Mouse (Mus musculus): ENCODE data around the gene Lmo1. TPM values are rescaled to one million over a fixed set of nuclear protein-coding genes. Genes with fewer than 3 reads are reported as not detected.

Gene Lmo1
- total RNA-seq, 2 experiments from 2014 or later, result 2.0 to 2.8 TPM

- intact Hi-C loops (cut with DNase I), result no loop called here
- no peak for DNase-seq
Observed at GRCm38 (mm10) chr7:109175670-109176625, 941 bp upstream of the Lmo1 start.

GRCm38 (mm10) chr7:109174337-109174948 lies 564 bp downstream of the Lmo1 start:
- DNase-seq, result peak; percentile 39 to 57
- intact Hi-C loops (cut with DNase I), result no loop called here

GRCm38 (mm10) chr7:109171874-109172273 lies 3.1 kb downstream of the Lmo1 start:
- intact Hi-C loops (cut with DNase I), result no loop called here
- no peak for DNase-seq

GRCm38 (mm10) chr7:109170441-109170820 lies 4.6 kb downstream of the Lmo1 start:
- peak; percentile 82 to 89 for DNase-seq
- intact Hi-C loops (cut with DNase I), result loop anchor here (1.0 kb wide), 1 partner anchor 31 kb away; no protein-coding TSS in a partner anchor

- DNase-seq, result peak; percentile 25 to 27
- intact Hi-C loops (cut with DNase I), result loop anchor here (1.0 kb wide), 1 partner anchor 30 kb away; no protein-coding TSS in a partner anchor
Observed at GRCm38 (mm10) chr7:109169505-109170440, 5.2 kb downstream of the Lmo1 start.

- DNase-seq, result no peak
- intact Hi-C loops (cut with DNase I), result no loop called here
Observed at GRCm38 (mm10) chr7:109168716-109169115, 6.3 kb downstream of the Lmo1 start.

GRCm38 (mm10) chr7:109165931-109166585 lies 8.9 kb downstream of the Lmo1 start:
- intact Hi-C loops (cut with DNase I), result no loop called here
- no peak for DNase-seq

- intact Hi-C loops (cut with DNase I), result no loop called here
- no peak for DNase-seq
Observed at GRCm38 (mm10) chr7:109154331-109154730, 20.7 kb downstream of the Lmo1 start.

GRCm38 (mm10) chr7:109153538-109153937 lies 21.5 kb downstream of the Lmo1 start:
- intact Hi-C loops (cut with DNase I), result no loop called here
- DNase-seq, result no peak

GRCm38 (mm10) chr7:109151088-109151487 lies 23.9 kb downstream of the Lmo1 start:
- no peak for DNase-seq
- intact Hi-C loops (cut with DNase I), result no loop called here

GRCm38 (mm10) chr7:109145211-109145610 lies 29.8 kb downstream of the Lmo1 start:
- intact Hi-C loops (cut with DNase I), result no loop called here
- no peak for DNase-seq

GRCm38 (mm10) chr7:109144705-109145104 lies 30.3 kb downstream of the Lmo1 start:
- no peak for DNase-seq
- intact Hi-C loops (cut with DNase I), result loop anchor here (5.0 kb wide), 1 partner anchor 148 kb away; no protein-coding TSS in a partner anchor

- DNase-seq, result no peak
- intact Hi-C loops (cut with DNase I), result loop anchor here (5.0 kb wide), 1 partner anchor 150 kb away; no protein-coding TSS in a partner anchor
Observed at GRCm38 (mm10) chr7:109142564-109142963, 32.4 kb downstream of the Lmo1 start.

GRCm38 (mm10) chr7:109141753-109142152 lies 33.3 kb downstream of the Lmo1 start:
- intact Hi-C loops (cut with DNase I), result loop anchor here (5.0 kb wide), 1 partner anchor 151 kb away; no protein-coding TSS in a partner anchor
- peak in 1 of 2 experiments; percentile 18 for DNase-seq

- DNase-seq, result no peak
- intact Hi-C loops (cut with DNase I), result loop anchor here (5.0 kb wide), 1 partner anchor 151 kb away; no protein-coding TSS in a partner anchor
Observed at GRCm38 (mm10) chr7:109141054-109141453, 34.0 kb downstream of the Lmo1 start.

- peak; percentile 89 to 93 for DNase-seq
- intact Hi-C loops (cut with DNase I), result loop anchor here (1.0 kb wide), 3 partner anchors 31 to 286 kb away; no protein-coding TSS in a partner anchor
Observed at GRCm38 (mm10) chr7:109139405-109139804, 35.6 kb downstream of the Lmo1 start.

- DNase-seq, result peak; percentile 33 to 47
- intact Hi-C loops (cut with DNase I), result no loop called here
Observed at GRCm38 (mm10) chr7:109137441-109137840, 37.6 kb downstream of the Lmo1 start.

GRCm38 (mm10) chr7:109131565-109131964 lies 43.4 kb downstream of the Lmo1 start:
- intact Hi-C loops (cut with DNase I), result no loop called here
- DNase-seq, result no peak

- intact Hi-C loops (cut with DNase I), result no loop called here
- no peak for DNase-seq
Observed at GRCm38 (mm10) chr7:109129946-109130686, 44.9 kb downstream of the Lmo1 start.

All from heart, postnatal 10 days (tissue).